ENCODE assay signal across 16 mouse cellular contexts in genomic region chr13:98693316-98693715, GRCm38 (mm10). TPM values are rescaled to one million over a fixed set of nuclear protein-coding genes. Genes with fewer than 3 reads are reported as not detected.
DNase-seq lines count a peak whose midpoint lies in the region; ATAC-seq and TF ChIP-seq lines count a peak whose summit lies in the region.
"Had no signal": no experiment of that assay in that cellular context is flagged by ENCODE, and none has a peak within 500 bp of the region (broad histone marks: within the 10 kb centered on the region; RNA-seq: fewer than 3 reads in every experiment).

No protein-coding gene starts in this region.

- H3K27me3 ChIP-seq in C2C12 (ENCODE audit: control insufficient read depth, insufficient read depth, insufficient read length), result no peaks in the 10 kb centered on the region
- peaks cover 24% of the 10 kb centered on the region for H3K27me3 ChIP-seq in heart, embryonic 11.5 days (ENCODE audit: control insufficient read depth, insufficient read depth, low read length)

- peak; percentile 24; the same call in 1 of the 2 replicates for ATAC-seq in granulocyte monocyte progenitor cell, adult 5-6 weeks (replicated peaks; ENCODE audit: poor library complexity, severe bottlenecking)
- ATAC-seq in megakaryocyte, adult 5-6 weeks (ENCODE audit: poor library complexity, severe bottlenecking), result peak; percentile 39
- ATAC-seq in heart, embryonic 11.5 days (replicated peaks; ENCODE audit: insufficient number of reproducible peaks, low FRiP score, low TSS enrichment), result no peak
- ATAC-seq: hindbrain, embryonic 16.5 days had no signal

- peaks cover 22% of the 10 kb centered on the region for H3K79me3 ChIP-seq in C2C12 (ENCODE audit: low read depth)

- no peak overlapping the region for H3K4me2 ChIP-seq in heart, embryonic 11.5 days
- H3K4me2 ChIP-seq: limb, embryonic 12.5 days; neural tube, embryonic 13.5 days had no signal

- no peaks in the 10 kb centered on the region for H3K9me3 ChIP-seq in heart, embryonic 11.5 days (replicated peaks; ENCODE audit: control insufficient read depth, low read length)
- H3K9me3 ChIP-seq: limb, embryonic 12.5 days; midbrain, embryonic 10.5 days; neural tube, embryonic 13.5 days had no signal

- TF ChIP-seq CTCF in C2C12 (IDR thresholded peaks at IDR 0.05; ENCODE audit: control insufficient read depth, insufficient read depth, insufficient read length), result no peak

- H3K4me1 ChIP-seq in heart, embryonic 11.5 days (ENCODE audit: control insufficient read depth, insufficient read depth, low read length), result peaks cover 16% of the 10 kb centered on the region; the same call in 1 of the 2 replicates

- H3K4me3 ChIP-seq in C2C12 (ENCODE audit: insufficient read depth, poor library complexity, severe bottlenecking), result no peak overlapping the region
- no peak overlapping the region for H3K4me3 ChIP-seq in heart, embryonic 11.5 days (ENCODE audit: low read depth, low read length)
- H3K4me3 ChIP-seq: limb, embryonic 12.5 days; midbrain, embryonic 10.5 days; neural tube, embryonic 13.5 days had no signal

- peaks cover 35% of the 10 kb centered on the region for H3K79me2 ChIP-seq in C2C12 (ENCODE audit: control insufficient read depth, insufficient read depth)

- no peak overlapping the region for H3K9ac ChIP-seq in heart, embryonic 11.5 days (ENCODE audit: low read depth, low read length)
- H3K9ac ChIP-seq: limb, embryonic 12.5 days; neural tube, embryonic 13.5 days had no signal

- DNase-seq in kidney, adult 18-20 months, result peak; percentile 43
- DNase-seq in kidney, postnatal 10 days, result no peak
- DNase-seq in thymus, postnatal 0 days (ENCODE audit: low spot score), result no peak
- no peak for DNase-seq in gastrocnemius, postnatal 14 days
- DNase-seq: cerebellum, adult 11 months; thymus, postnatal 4 days had no signal

- H3K27ac ChIP-seq in heart, embryonic 11.5 days (ENCODE audit: low read depth, low read length), result no peak overlapping the region
- H3K27ac ChIP-seq: limb, embryonic 12.5 days; midbrain, embryonic 10.5 days; neural tube, embryonic 13.5 days had no signal

- WGBS in heart, embryonic 11.5 days (ENCODE audit: insufficient replicate concordance), result 87% methylated on average over 11 of the region's 11 CpGs

- peak overlapping the region; percentile 0 for H3ac ChIP-seq in C2C12 (ENCODE audit: control insufficient read depth, insufficient read length, low read depth)

- intact Hi-C loops in gastrocnemius, postnatal 14 days (cut with DNase I; ENCODE audit: low total_unique reads), result no loop called here

- H3K36me3 ChIP-seq in C2C12 (ENCODE audit: control insufficient read depth, insufficient read depth), result peaks cover under 1% of the 10 kb centered on the region
- no peaks in the 10 kb centered on the region for H3K36me3 ChIP-seq in heart, embryonic 11.5 days (ENCODE audit: control insufficient read depth, insufficient read depth, low read length)
- H3K36me3 ChIP-seq: limb, embryonic 12.5 days; midbrain, embryonic 10.5 days; neural tube, embryonic 13.5 days had no signal

TF ChIP-seq in C2C12, 6 proteins besides CTCF, POLR2A, EP300 and RAD21:
- TF ChIP-seq USF1 (IDR thresholded peaks at IDR 0.05; ENCODE audit: low read depth), result no peak
- no peak for TF ChIP-seq MAX (IDR thresholded peaks at IDR 0.05)
- TF ChIP-seq CEBPB (IDR thresholded peaks at IDR 0.05; ENCODE audit: low read depth), result no peak
- no peak for TF ChIP-seq MYOG (IDR thresholded peaks at IDR 0.05; ENCODE audit: control insufficient read depth, extremely low read depth, insufficient read length)
- no peak for TF ChIP-seq FOSL1 (IDR thresholded peaks at IDR 0.05; ENCODE audit: insufficient read depth, low read length, poor library complexity, severe bottlenecking)
- TF ChIP-seq MYOD1 (IDR thresholded peaks at IDR 0.05; ENCODE audit: control insufficient read depth, insufficient read length, low read depth), result no peak

RNA-seq across cellular contexts. Expression of gene Tmem171, which starts 1.3 kb away (rescaled TPM):
- polyA plus RNA-seq in C2C12 (2012; fragmentation: generic; extraction: Trizol), result 13.0 TPM
- total RNA-seq in granulocyte monocyte progenitor cell, adult 5-6 weeks (2014; fragmentation: Nextera tagmentation), result not detected in 2 replicates
- not detected in 2 replicates for total RNA-seq in granulocyte monocyte progenitor cell, adult 5-6 weeks (2017)
- not detected in 2 replicates for total RNA-seq in megakaryocyte, adult 5-6 weeks (2015)
- 0.45 TPM in 1 of 2 replicates, not detected in the other for total RNA-seq in megakaryocyte, adult 5-6 weeks (2017)
- polyA plus RNA-seq in thymus, postnatal 0 days (2015; fragmentation: Nextera tagmentation; extraction: Ambion mirVana), result 0.39 and 0.40 TPM in 2 replicates
- under 1 TPM; 0.41 to 0.58 TPM for total RNA-seq in gastrocnemius, postnatal 14 days (2021)
- 0.69 and 1.2 TPM in 2 replicates for polyA plus RNA-seq in heart, embryonic 11.5 days (2014; fragmentation: Nextera tagmentation; extraction: Ambion mirVana)
- polyA plus RNA-seq: midbrain, embryonic 10.5 days; neural tube, embryonic 13.5 days had no signal

RNA-seq across cellular contexts. Expression of gene Tmem174, which starts 56.1 kb away (rescaled TPM):
- not detected for polyA plus RNA-seq in C2C12 (2012; fragmentation: generic; extraction: Trizol)
- total RNA-seq in granulocyte monocyte progenitor cell, adult 5-6 weeks (2014; fragmentation: Nextera tagmentation), result not detected in 2 replicates
- total RNA-seq in granulocyte monocyte progenitor cell, adult 5-6 weeks (2017), result not detected in 2 replicates
- total RNA-seq in megakaryocyte, adult 5-6 weeks (2015), result not detected in 2 replicates
- total RNA-seq in megakaryocyte, adult 5-6 weeks (2017), result 0.11 TPM in 1 of 2 replicates, not detected in the other
- polyA plus RNA-seq in thymus, postnatal 0 days (2015; fragmentation: Nextera tagmentation; extraction: Ambion mirVana), result not detected in 2 replicates
- not detected for total RNA-seq in gastrocnemius, postnatal 14 days (2021)
- 0.16 and 0.23 TPM in 2 replicates for polyA plus RNA-seq in heart, embryonic 11.5 days (2014; fragmentation: Nextera tagmentation; extraction: Ambion mirVana)
- total RNA-seq: layer of hippocampus, postnatal 14 days had no signal
- polyA plus RNA-seq: heart, embryonic 14.5 days; limb, embryonic 12.5 days; neural tube, embryonic 13.5 days had no signal
